Mouse (Mus musculus) brain, embryonic 14.5 days (tissue): ENCODE measurements at regions not wholly inside any gene's neighbourhood (a gene's known extent, or its start where the extent isn't known, plus 50 kb on each side); places are given as distances from the start of the nearest gene placed in this dataset.

ENCODE experiments used
- CTCF ChIP-seq: fragments of 200-500 bp; IDR thresholded peaks from 2 replicates; pipeline ENCODE4 v1.5.1; 2012; ENCODE audit warnings: inconsistent platforms, mild to moderate bottlenecking, moderate library complexity, borderline replicate concordance; ENCODE audit not compliant: insufficient read depth, insufficient read length; ENCODE audit errors: extremely low read depth
- POLR2A ChIP-seq: fragments of 200-500 bp; IDR thresholded peaks from 2 replicates; pipeline ENCODE4 v1.6.1; 2012; ENCODE audit warnings: mild to moderate bottlenecking, inconsistent platforms, borderline replicate concordance; ENCODE audit not compliant: poor library complexity, insufficient read depth, insufficient read length, severe bottlenecking; ENCODE audit errors: extremely low read depth

- no peak for TF ChIP-seq CTCF
- TF ChIP-seq POLR2A, result no peak
These were observed 260.9 kb upstream of the Cdh4 start for GRCm38 (mm10) chr2:179181366-179181765.
